Comparison of ENCODE assay signal across 19 mouse cellular contexts in the genomic region with DNA sequence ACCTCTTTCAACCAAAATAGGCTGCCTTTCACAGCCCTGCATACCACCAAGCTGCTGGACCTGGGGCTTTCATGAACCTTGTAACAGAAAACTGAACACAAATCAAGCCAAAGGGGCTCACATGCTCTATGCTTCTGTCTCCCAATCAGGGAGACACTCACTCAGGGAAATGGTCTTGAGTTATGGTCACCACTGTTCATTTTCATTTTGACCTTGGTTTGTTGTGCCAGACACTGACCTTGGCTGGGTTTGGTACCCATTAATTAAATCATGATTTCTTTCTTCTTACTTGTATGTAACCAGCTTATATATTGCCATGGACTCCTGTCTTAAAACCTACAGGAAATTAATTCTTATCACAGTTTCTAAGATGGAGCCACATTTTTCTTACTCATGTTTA.
DNase-seq lines count a peak whose midpoint lies in the region; TF ChIP-seq lines count a peak whose summit lies in the region.
"Had no signal": no experiment of that assay in that cellular context is flagged by ENCODE, and none has a peak within 500 bp of the region (broad histone marks: within the 10 kb centered on the region; RNA-seq: fewer than 3 reads in every experiment).

No protein-coding gene starts in this region.

- peak; percentile 40 to 82 for DNase-seq in adrenal gland, adult (ENCODE audit: inconsistent age in 2 of 2, low spot score in 1 of 2)
- no peak for DNase-seq in adrenal gland, adult 18-20 months (ENCODE audit: low spot score in 2 of 2)
- DNase-seq in adrenal gland, adult 8-10 months = peak; percentile 50
- no peak for DNase-seq in adrenal gland, postnatal 25 days
- DNase-seq in left cerebral cortex, adult 2 months (ENCODE audit: extremely low spot score in 1 of 2, low spot score in 2 of 2) = no peak
- no peak for DNase-seq in left cerebral cortex, postnatal 25 days (ENCODE audit: low spot score in 2 of 2)
- DNase-seq in layer of hippocampus, adult 18-20 months (ENCODE audit: low spot score in 2 of 2) = no peak
- DNase-seq: B cell, adult 2 months; cerebellum, adult 11-12 months; cerebellum, adult 2 months; cerebellum, adult 9-10 months; cerebellum, postnatal 10 days; cerebellum, postnatal 25 days; forebrain, postnatal 0 days had no signal

- intact Hi-C loops in left cerebral cortex, adult 2 months (cut with DNase I) = loop anchor here (2.0 to 5.0 kb wide), 2 partner anchors 32 to 256 kb away; no protein-coding TSS in a partner anchor
- intact Hi-C loops in left cerebral cortex, postnatal 25 days (cut with DNase I) = loop anchor here (5.0 kb wide), 2 partner anchors 69 to 186 kb away; no protein-coding TSS in a partner anchor

- no peak for TF ChIP-seq CTCF in left cerebral cortex, adult 2 months (IDR thresholded peaks at IDR 0.05)
- TF ChIP-seq CTCF in olfactory bulb, adult 2 months (IDR thresholded peaks at IDR 0.05; ENCODE audit: insufficient read depth, low read depth, low read length) = no peak

- no peak overlapping the region for H3K4me3 ChIP-seq in left cerebral cortex, adult 2 months
- no peak overlapping the region for H3K4me3 ChIP-seq in olfactory bulb, adult 2 months (ENCODE audit: insufficient read depth, low read depth, low read length)
- H3K4me3 ChIP-seq: embryonic facial prominence, embryonic 10.5 days; embryonic facial prominence, embryonic 12.5 days; forebrain, embryonic 13.5 days; forebrain, embryonic 15.5 days had no signal

- H3K4me1 ChIP-seq in olfactory bulb, adult 2 months (ENCODE audit: control insufficient read depth, insufficient read depth, low read length) = peaks cover 9% of the 10 kb centered on the region
- H3K4me1 ChIP-seq: embryonic facial prominence, embryonic 10.5 days; forebrain, embryonic 13.5 days; forebrain, embryonic 15.5 days had no signal

- H3K27ac ChIP-seq in left cerebral cortex, adult 2 months = peak overlapping the region; percentile 88
- peak overlapping the region; percentile 87 for H3K27ac ChIP-seq in olfactory bulb, adult 2 months (ENCODE audit: insufficient read depth, low read depth, low read length)
- H3K27ac ChIP-seq: embryonic facial prominence, embryonic 12.5 days; forebrain, embryonic 13.5 days; forebrain, embryonic 15.5 days had no signal

- TF ChIP-seq POLR2A in olfactory bulb, adult 2 months (IDR thresholded peaks at IDR 0.05; ENCODE audit: insufficient read depth, low read depth, low read length) = no peak

Comparison
In these comparisons a context has a peak if more than half of its experiments do, and no peak if none do; other contexts are left out.
1. DNase-seq: peak in adrenal gland, adult (2 of 2) and adrenal gland, adult 8-10 months (single experiment); none in adrenal gland, adult 18-20 months (0 of 2), adrenal gland, postnatal 25 days (single experiment), left cerebral cortex, adult 2 months (0 of 2), left cerebral cortex, postnatal 25 days (0 of 2) and layer of hippocampus, adult 18-20 months (0 of 2).